Mouse (Mus musculus): ENCODE results near the gene Fars2. TPM values are rescaled to one million over a fixed set of nuclear protein-coding genes. Genes with fewer than 3 reads are reported as not detected.

The Fars2 gene
- polyA plus RNA-seq, 1 experiment from 2014 or later, result 33.5 TPM

DNA sequence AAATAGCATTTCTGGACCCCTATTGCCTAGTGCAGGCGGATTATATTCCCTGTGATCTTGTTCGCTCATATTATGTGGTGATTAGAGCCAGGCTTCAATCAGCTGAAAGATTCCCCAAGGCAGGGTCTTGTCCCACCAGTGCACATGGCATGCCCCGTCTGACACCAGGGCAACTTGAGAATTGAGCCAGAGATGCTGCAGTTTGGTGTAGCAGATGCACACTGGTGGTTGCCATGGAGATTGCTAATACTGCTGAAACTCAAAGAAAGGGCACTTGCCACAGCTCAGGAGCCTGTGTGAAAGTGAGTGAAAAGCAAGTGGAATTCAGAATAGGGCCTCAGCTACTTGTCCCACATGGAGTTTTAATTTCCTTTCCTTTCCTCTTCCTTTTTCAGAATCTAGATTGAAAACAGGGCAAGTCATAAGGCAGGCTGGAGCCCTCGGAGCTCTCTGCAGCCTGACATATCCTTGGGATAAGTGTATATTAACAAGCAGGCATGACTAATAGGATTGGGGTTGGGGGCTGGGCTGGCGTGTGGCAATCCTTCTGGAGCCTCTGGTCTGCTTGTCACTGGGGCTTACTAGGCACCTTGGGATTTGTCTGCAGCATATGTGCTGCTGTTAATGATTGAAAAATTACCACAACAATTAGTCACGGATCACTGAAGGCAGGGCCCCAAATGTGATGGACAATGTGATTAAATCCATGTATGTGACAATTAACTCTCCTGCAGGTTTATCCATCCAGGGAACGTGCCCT is 165.8 kb downstream of the Fars2 start:
- Histone ChIP-seq H3K4me1 (replicated peaks) (peaks cover 29% of the 10 kb centered on the region), H3K4me2 (peak overlapping the region; percentile 30), H3K9ac (0 out of 2 replicates have a peak overlapping the region, but pooled peaks have one; percentile 0), H3K27me3 (peaks cover 24% of the 10 kb centered on the region), H3K36me3 (no peaks in the 10 kb centered on the region), H3K9me3 (no peaks in the 10 kb centered on the region), H3K27ac (peak overlapping the region; percentile 76), H3K4me3 (no peak overlapping the region)
- peak; percentile 94 for ATAC-seq (ENCODE audit: low FRiP score)
- WGBS, result 8% methylated on average over 7 of the region's 7 CpGs

DNA sequence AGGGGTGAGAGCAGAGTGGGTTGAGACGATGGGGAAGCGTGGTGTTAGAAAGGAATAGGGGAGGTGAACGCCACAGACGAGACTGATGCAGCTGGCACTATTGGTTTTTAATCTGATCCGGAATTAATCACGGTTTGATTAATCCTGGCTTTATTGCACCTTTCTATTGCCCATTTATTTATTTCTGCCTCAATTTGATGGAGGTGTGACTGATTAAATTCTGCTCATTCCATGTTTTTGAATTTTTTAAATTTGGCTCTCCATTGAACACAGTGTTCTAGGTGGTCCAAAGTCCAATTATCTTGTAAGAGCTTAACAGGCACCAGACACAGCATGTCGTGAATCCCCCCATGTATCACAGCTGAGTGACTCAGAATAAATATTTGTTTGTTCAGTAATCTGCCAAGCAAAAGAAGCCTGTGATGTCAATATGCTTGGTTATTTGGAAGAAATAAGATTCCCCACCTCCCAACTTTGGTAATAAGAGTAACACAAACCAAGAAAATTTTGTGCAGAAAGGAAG is 166.4 kb downstream of the Fars2 start:
- Histone ChIP-seq H3K4me2 (peak overlapping the region; percentile 30), H3K4me3 (no peak overlapping the region), H3K9ac (0 out of 2 replicates have a peak overlapping the region, but pooled peaks have one; percentile 0), H3K27ac (peak overlapping the region; percentile 76), H3K4me1 (replicated peaks) (peaks cover 29% of the 10 kb centered on the region), H3K36me3 (no peaks in the 10 kb centered on the region), H3K27me3 (peaks cover 24% of the 10 kb centered on the region), H3K9me3 (no peaks in the 10 kb centered on the region)
- whole genome bisulfite sequencing, result 14% methylated on average over 7 of the region's 7 CpGs
- ATAC-seq (ENCODE audit: low FRiP score), result peak; percentile 89

DNA sequence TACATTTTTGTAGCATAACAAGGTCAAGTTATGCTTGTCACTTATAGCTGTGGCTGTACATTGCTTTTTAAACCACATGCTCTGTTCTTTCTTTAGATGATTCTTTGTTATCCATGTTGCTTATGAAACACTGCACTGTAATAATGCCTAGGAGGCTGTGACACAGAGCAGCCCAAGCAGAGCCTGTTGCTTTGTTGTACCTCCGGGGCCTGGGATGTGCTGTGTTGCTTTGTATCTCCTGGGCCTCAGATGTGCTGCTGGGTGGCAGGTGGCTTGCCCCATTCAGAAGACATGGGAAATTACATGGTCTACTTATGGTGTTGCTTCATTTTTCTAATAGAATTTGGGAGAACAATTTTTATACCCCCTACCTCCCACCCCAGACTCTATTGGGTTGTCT is 166.9 kb downstream of the Fars2 start:
- Histone ChIP-seq H3K9ac (no peak overlapping the region), H3K4me2 (no peak overlapping the region), H3K27me3 (peaks cover 24% of the 10 kb centered on the region), H3K36me3 (no peaks in the 10 kb centered on the region), H3K27ac (peak overlapping the region; percentile 76), H3K4me3 (no peak overlapping the region), H3K9me3 (no peaks in the 10 kb centered on the region), H3K4me1 (replicated peaks) (peaks cover 29% of the 10 kb centered on the region)
- 17% methylated on average over 1 of the region's 1 CpGs for WGBS
- 0 out of 2 replicates have a peak, but pooled peaks have one; percentile 25 for ATAC-seq (ENCODE audit: low FRiP score)

DNA sequence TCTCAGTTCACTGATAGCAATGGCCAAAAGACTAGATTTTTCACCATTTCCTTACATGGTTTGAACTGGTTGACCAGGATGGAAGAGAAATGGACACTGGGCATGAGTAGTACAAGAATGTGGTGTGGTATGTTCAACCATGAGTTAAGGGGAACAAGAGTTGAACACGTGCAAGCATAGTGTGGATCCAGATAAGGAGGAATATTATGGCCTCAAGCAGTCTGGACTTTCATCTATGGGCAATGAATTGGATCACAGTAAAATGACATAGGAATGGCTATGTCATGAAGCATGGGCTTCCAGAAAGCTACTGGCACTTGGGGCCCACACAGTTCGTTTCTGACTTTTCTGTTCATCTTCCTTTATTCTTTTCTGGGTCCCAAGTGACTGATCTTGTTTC is 168.0 kb downstream of the Fars2 start:
- no peak for ATAC-seq (ENCODE audit: low FRiP score)
- H3K9me3 ChIP-seq, result no peaks in the 10 kb centered on the region
- peaks cover 21% of the 10 kb centered on the region for H3K27me3 ChIP-seq
- H3K4me2 ChIP-seq, result no peak overlapping the region
- H3K4me1 ChIP-seq (replicated peaks), result peaks cover 29% of the 10 kb centered on the region
- no peak overlapping the region for H3K9ac ChIP-seq
- H3K4me3 ChIP-seq, result no peak overlapping the region
- 89% methylated on average over 2 of the region's 2 CpGs for WGBS
- H3K36me3 ChIP-seq, result no peaks in the 10 kb centered on the region
- H3K27ac ChIP-seq, result no peak overlapping the region

DNA sequence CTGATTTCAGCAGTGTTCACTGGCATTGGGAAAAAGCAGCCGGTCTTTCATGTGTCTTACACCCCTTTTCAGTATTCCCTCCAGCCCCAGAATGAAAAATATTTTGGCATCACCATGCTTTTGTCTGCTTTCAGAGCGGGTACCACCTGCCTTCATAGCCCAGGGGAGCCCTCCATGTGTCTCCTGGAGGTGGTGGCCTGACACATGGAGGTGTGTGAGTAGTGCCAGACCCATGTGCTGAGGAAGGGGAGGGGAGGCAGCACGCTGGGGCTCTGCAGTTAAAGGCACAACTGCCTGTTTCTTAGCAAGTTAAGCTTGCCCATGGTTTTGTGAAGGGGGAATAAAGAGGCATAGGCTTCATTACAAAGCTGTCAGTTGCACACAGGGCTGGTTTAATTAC is 176.3 kb downstream of the Fars2 start:
- no peak overlapping the region for H3K9ac ChIP-seq
- no peak overlapping the region for H3K4me3 ChIP-seq
- H3K4me1 ChIP-seq (replicated peaks), result peaks cover 23% of the 10 kb centered on the region
- H3K36me3 ChIP-seq, result no peaks in the 10 kb centered on the region
- H3K4me2 ChIP-seq, result no peak overlapping the region
- 63% methylated on average over 3 of the region's 3 CpGs for WGBS
- 0 out of 2 replicates have a peak, but pooled peaks cover 6% of the 10 kb centered on the region for H3K27me3 ChIP-seq
- H3K27ac ChIP-seq, result peak overlapping the region; percentile 40; the same call in 1 of the 2 replicates
- no peaks in the 10 kb centered on the region for H3K9me3 ChIP-seq
- peak; percentile 62; the same call in 1 of the 2 replicates for ATAC-seq (ENCODE audit: low FRiP score)

DNA sequence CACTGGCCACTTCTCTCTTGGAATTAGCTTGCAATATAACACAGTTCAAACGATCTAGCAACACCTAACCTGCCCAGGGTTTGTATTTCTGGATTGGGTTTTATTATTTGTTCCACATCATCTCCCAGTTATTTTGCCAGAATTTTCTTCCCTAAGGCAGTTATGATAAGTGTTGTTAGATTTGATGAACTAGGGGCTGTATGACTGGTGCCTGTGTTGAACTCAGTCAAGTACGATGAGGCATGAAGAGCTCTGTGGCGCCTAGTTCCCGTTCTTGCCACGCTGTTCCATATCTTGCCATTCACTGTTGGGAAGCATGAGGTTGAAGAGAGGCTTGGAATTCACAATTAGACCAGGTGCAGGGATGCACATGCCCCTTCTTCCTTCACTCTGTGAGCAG is 177.3 kb downstream of the Fars2 start:
- no peak overlapping the region for H3K9ac ChIP-seq
- H3K27ac ChIP-seq, result no peak overlapping the region
- no peak for ATAC-seq (ENCODE audit: low FRiP score)
- H3K9me3 ChIP-seq, result no peaks in the 10 kb centered on the region
- H3K4me3 ChIP-seq, result no peak overlapping the region
- H3K4me1 ChIP-seq (replicated peaks), result peaks cover 23% of the 10 kb centered on the region
- H3K36me3 ChIP-seq, result no peaks in the 10 kb centered on the region
- H3K4me2 ChIP-seq, result no peak overlapping the region
- H3K27me3 ChIP-seq, result 0 out of 2 replicates have a peak, but pooled peaks cover 6% of the 10 kb centered on the region
- 76% methylated on average over 5 of the region's 5 CpGs for WGBS

DNA sequence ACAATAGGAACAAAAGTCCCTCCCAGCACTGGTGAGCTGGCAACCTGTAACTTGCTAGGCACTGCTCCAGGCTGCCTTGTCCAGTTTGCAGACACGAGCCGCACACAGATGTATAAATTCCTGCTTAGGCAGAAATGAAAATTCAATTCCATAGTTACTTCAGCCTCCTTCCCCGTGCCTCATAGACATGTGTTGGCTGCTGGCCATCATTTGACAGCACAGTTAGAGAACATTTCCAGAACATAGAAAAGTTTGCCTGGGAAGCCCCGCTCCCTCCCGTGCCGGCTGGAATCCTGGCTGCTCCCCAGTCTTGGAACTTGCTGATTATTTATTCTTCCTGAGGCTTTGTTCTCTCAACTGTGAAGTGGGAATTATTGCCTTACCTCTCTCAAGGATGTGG is 178.6 kb downstream of the Fars2 start:
- H3K27me3 ChIP-seq, result 0 out of 2 replicates have a peak, but pooled peaks cover 6% of the 10 kb centered on the region
- H3K4me3 ChIP-seq, result no peak overlapping the region
- H3K4me1 ChIP-seq (replicated peaks), result peaks cover 23% of the 10 kb centered on the region
- ATAC-seq (ENCODE audit: low FRiP score), result peak; percentile 54; the same call in 1 of the 2 replicates
- WGBS, result 30% methylated on average over 6 of the region's 6 CpGs
- no peaks in the 10 kb centered on the region for H3K9me3 ChIP-seq
- no peaks in the 10 kb centered on the region for H3K36me3 ChIP-seq
- H3K27ac ChIP-seq, result no peak overlapping the region
- no peak overlapping the region for H3K4me2 ChIP-seq
- no peak overlapping the region for H3K9ac ChIP-seq

DNA sequence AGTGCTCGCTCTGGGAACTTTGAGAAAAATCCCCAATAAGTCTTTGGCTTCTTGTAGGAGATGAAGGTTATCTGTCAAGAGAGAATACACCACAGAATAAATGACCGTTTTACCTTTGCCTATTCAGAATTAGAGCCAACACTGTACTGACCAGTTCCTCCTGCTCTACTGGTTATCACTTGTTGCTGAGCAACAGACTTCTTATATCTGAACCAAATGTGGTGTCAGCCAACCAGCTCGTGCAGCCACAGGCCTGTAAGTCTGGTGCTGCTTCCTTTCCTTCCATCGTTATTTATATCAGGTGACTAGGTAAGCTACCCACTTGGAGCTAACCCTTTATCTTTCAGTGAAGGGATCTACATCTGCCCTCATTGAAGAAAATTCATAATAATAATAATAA is 179.4 kb downstream of the Fars2 start:
- WGBS, result 86% methylated on average over 4 of the region's 4 CpGs
- no peaks in the 10 kb centered on the region for H3K36me3 ChIP-seq
- H3K27ac ChIP-seq, result no peak overlapping the region
- no peaks in the 10 kb centered on the region for H3K9me3 ChIP-seq
- H3K4me3 ChIP-seq, result no peak overlapping the region
- H3K9ac ChIP-seq, result no peak overlapping the region
- H3K4me2 ChIP-seq, result no peak overlapping the region
- 0 out of 2 replicates have a peak, but pooled peaks cover 6% of the 10 kb centered on the region for H3K27me3 ChIP-seq
- no peak for ATAC-seq (ENCODE audit: low FRiP score)
- peaks cover 23% of the 10 kb centered on the region for H3K4me1 ChIP-seq (replicated peaks)

DNA sequence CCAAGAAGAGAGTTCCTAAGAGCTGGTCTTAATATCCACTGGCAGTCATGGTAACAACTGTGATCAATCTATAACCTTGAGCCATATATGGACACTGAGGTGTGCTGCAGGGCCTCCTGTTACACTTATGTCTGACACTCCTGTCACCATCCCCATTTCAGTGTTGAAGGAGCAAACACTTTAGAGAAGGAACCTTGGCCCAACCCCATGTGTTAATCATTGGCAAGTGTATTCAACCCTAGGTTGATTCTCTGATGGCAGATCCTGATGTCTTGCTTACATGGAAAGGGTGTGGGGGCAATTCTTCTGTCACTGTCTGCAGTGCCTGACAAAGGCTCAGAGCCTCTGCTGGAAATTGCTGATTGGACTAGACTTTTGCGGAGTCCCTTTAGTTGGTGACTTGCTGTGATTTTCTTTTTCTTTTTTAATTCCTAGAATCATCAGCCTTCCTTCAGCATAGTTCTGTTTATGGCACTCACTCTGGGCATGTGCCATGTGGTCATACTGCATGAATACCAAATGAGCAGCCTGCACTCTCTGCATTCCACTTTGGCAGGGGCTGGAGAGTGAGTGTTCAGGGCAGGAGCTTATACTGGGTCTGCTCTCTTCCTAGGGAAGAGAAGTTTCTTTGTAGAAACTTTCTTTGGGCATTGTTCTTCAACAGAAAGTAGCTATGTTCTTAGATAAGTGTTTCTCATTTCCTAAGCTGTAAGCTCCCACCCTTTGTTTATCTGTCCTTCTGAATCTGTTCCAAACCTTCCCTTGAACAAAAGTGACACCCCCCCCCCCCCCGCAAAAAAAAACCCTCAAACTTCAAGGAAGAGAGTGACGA is 181.0 kb downstream of the Fars2 start:
- Histone ChIP-seq H3K9me3 (no peaks in the 10 kb centered on the region), H3K27me3 (0 out of 2 replicates have a peak, but pooled peaks cover 6% of the 10 kb centered on the region), H3K36me3 (no peaks in the 10 kb centered on the region), H3K4me2 (no peak overlapping the region), H3K27ac (no peak overlapping the region), H3K9ac (no peak overlapping the region), H3K4me3 (no peak overlapping the region), H3K4me1 (replicated peaks) (peaks cover 23% of the 10 kb centered on the region)
- 59% methylated on average over 3 of the region's 3 CpGs for WGBS
- ATAC-seq (ENCODE audit: low FRiP score), result peak; percentile 61; the same call in 1 of the 2 replicates

DNA sequence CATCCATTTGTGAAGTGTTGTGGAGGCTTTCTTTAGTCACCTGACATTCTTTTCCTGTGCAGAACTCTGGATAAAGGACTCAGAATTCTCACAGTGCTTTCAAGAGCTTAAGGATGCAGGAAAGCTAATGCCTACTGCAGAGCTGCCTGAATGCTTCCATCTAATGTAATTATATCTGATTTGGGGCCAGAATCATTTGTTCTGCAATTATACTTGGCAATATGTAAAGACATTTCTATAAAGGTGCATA is 181.5 kb downstream of the Fars2 start:
- Histone ChIP-seq H3K27ac (no peak overlapping the region), H3K4me1 (replicated peaks) (peaks cover 19% of the 10 kb centered on the region), H3K4me3 (no peak overlapping the region)

DNA sequence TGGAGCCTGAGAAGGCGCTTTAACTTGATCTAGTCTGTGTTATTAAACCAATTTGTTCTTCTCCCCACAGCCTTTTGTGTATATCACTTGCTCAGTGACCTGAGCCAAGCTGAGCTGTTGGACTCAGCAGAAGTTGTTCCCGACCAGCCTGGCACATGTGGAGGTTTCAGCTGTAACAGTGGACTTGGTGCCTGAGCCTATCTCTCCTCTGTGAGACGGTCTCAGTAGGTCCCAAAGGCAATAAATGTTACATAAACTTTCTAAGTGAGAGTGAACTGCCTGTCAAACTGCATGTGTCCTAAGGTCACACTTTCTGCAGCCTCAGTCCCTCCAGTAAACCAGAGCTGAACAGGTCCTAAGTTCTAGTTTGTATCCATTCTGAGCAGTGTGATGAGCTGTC is 185.6 kb downstream of the Fars2 start:
- Histone ChIP-seq H3K4me2 (no peak overlapping the region), H3K4me3 (no peak overlapping the region), H3K4me1 (replicated peaks) (0 out of 2 replicates have a peak, but pooled peaks cover 4% of the 10 kb centered on the region), H3K9ac (no peak overlapping the region), H3K36me3 (no peaks in the 10 kb centered on the region), H3K9me3 (no peaks in the 10 kb centered on the region), H3K27ac (no peak overlapping the region), H3K27me3 (no peaks in the 10 kb centered on the region)
- no peak for ATAC-seq (ENCODE audit: low FRiP score)
- 75% methylated on average over 3 of the region's 3 CpGs for WGBS

More for the DNA sequence above, 181.5 kb downstream of the Fars2 start:
- H3K9me3 ChIP-seq, result no peaks in the 10 kb centered on the region
- no peak for ATAC-seq (ENCODE audit: low FRiP score)
- H3K9ac ChIP-seq, result no peak overlapping the region
- H3K36me3 ChIP-seq, result no peaks in the 10 kb centered on the region
- no peak overlapping the region for H3K4me2 ChIP-seq
- 0 out of 2 replicates have a peak, but pooled peaks cover 6% of the 10 kb centered on the region for H3K27me3 ChIP-seq

DNA sequence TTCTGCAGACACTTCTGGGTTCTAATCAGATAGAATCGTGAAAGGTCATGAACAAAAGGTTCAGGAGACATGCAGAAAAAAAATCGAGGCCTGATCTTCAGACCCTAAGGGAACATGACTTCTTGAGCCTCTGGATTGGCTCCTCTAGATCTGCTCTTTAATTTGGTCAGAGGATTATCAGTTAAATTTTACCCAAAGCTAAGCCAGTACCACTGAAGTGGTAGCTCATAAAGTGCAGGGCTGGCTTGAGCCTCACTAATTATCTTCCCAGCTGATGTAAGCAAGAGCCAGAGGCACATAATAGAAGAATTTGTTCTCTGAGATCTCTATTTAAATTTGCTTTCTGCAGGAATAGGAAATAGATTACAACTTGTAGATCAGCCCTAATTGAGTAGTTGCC is 188.1 kb downstream of the Fars2 start:
- 70% methylated on average over 2 of the region's 2 CpGs for WGBS
- Histone ChIP-seq H3K27me3 (no peaks in the 10 kb centered on the region), H3K4me1 (replicated peaks) (0 out of 2 replicates have a peak, but pooled peaks cover 3% of the 10 kb centered on the region), H3K36me3 (no peaks in the 10 kb centered on the region), H3K27ac (no peak overlapping the region), H3K4me2 (no peak overlapping the region), H3K9me3 (no peaks in the 10 kb centered on the region), H3K9ac (no peak overlapping the region), H3K4me3 (no peak overlapping the region)
- no peak for ATAC-seq (ENCODE audit: low FRiP score)

All from hindbrain, embryonic 13.5 days (tissue).